Mouse (Mus musculus): ENCODE results near the gene Nudt1.

Gene Nudt1

DNA sequence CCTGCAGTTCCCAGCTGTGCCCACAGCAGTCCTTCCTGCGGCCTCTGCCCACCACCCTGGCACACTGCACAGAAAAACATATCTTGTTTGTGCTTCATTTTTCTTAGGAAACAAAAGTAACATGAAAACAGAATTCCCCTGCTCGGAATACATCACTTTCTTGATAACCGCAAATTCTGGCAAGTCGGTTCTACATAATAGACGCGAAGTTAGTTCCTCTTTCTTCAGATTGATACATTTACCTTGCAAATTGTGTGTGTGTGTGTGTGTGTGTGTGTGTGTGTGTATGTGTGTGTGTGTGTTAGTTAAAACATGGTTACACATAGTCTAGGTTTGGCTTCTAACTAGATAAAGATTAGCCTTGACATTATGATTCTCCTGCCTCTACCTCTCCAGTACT is 61.2 kb downstream of the Nudt1 start:
- DNase-seq (ENCODE audit: low spot score in 2 of 2), result no peak

GRCm38 (mm10) chr5:140383559-140383958 is 62.1 kb downstream of the Nudt1 start:
- DNase-seq (ENCODE audit: low spot score in 2 of 2), result no peak

DNA sequence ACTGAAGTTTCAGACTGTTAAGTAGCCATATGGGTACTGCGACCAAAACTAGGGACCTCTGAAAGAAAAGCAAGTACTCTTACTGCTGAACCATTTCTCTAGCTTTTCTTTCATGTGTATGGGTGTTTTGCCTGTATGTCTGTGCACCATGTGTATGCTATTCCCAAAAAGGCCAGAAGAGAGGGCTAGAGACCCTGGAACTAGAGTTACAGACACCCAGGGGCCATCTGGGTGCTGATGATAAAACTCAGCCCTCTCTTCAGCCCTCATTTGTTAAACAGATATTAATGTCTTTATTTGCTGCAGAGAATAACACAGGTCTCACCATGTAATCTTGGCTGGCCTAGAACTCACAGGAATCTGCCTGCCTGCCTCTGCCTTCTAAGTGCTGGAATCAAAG is 63.0 kb downstream of the Nudt1 start:
- no peak for DNase-seq (ENCODE audit: low spot score in 2 of 2)

DNA sequence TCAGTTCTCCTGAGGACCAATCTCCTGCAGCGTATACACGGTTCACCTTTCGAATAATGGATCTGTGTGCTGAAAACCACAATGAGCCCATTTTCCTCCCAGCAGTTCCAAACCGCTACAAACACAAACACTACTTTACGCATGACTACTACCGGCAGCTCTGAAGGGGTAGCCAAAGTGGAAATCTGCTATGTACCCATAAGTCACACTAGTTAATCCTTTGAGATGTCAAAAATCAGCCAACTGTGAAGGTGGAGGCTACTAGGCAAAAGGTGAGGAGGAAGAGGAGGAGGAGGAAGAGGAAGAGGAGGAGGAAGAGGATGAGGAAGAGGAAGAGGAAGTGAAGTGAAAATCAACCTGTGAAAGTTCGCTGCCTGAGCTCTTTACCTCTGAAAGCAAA is 65.8 kb downstream of the Nudt1 start:
- DNase-seq (ENCODE audit: low spot score in 2 of 2), result no peak
